Comparison of ENCODE assay signal across 7 mouse cellular contexts in the genomic region with DNA sequence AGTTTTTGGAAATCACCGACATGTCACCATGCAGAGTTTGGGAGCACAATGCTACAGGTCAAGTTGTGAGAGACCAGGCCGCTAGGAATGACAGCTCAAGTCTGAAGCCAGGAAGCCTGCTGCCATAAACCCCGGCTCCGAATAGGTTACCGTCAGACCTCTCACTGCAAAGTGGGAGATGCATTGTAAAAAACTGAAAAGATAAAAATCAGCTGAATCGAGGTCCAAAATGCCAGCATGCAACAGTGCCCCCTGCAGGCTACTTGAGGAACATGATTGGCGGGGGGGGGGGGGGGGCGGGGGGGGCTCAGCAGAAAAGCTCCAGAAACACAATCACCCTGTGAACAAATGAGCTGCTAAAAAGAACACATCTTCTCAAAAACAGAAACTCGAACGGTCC. TPM values are rescaled to one million over a fixed set of nuclear protein-coding genes. Genes with fewer than 3 reads are reported as not detected.
DNase-seq lines count a peak whose midpoint lies in the region; ATAC-seq and TF ChIP-seq lines count a peak whose summit lies in the region.

No protein-coding gene starts in this region.

- no peak for TF ChIP-seq POLR2A in spleen, adult 2 months (IDR thresholded peaks at IDR 0.05; ENCODE audit: low read depth, low read length)

- 45% methylated on average over 10 of the region's 10 CpGs for WGBS in hindbrain, embryonic 11.5 days
- 47% methylated on average over 8 of the region's 10 CpGs for WGBS in hindbrain, embryonic 13.5 days
- 19% methylated on average over 10 of the region's 10 CpGs for WGBS in spleen, adult 2 months
- 39% methylated on average over 8 of the region's 10 CpGs for WGBS in embryonic facial prominence, embryonic 14.5 days

- TF ChIP-seq CTCF in spleen, adult 2 months (IDR thresholded peaks at IDR 0.05; ENCODE audit: extremely low read depth, insufficient read depth, insufficient read length, insufficient replicate concordance), result peak; percentile 29; the same call in 1 of the 2 replicates

- H3K9me3 ChIP-seq in hindbrain, embryonic 11.5 days (ENCODE audit: control insufficient read depth, low read length), result no peaks in the 10 kb centered on the region
- H3K9me3 ChIP-seq in hindbrain, embryonic 13.5 days, result no peaks in the 10 kb centered on the region
- H3K9me3 ChIP-seq in embryonic facial prominence, embryonic 14.5 days (ENCODE audit: control insufficient read depth, low read length), result no peaks in the 10 kb centered on the region

- H3K4me3 ChIP-seq in hindbrain, embryonic 11.5 days (ENCODE audit: low read depth, low read length), result no peak overlapping the region
- H3K4me3 ChIP-seq in hindbrain, embryonic 13.5 days, result no peak overlapping the region
- H3K4me3 ChIP-seq in spleen, adult 2 months (ENCODE audit: extremely low read depth, insufficient read depth, insufficient read length), result no peak overlapping the region
- no peak overlapping the region for H3K4me3 ChIP-seq in embryonic facial prominence, embryonic 14.5 days (ENCODE audit: low read depth, low read length)

- ATAC-seq in hindbrain, embryonic 11.5 days (ENCODE audit: low FRiP score), result no peak
- ATAC-seq in hindbrain, embryonic 13.5 days (ENCODE audit: low FRiP score), result no peak
- no peak for ATAC-seq in embryonic facial prominence, embryonic 14.5 days (ENCODE audit: low read depth)

- no peaks in the 10 kb centered on the region for H3K27me3 ChIP-seq in hindbrain, embryonic 11.5 days (ENCODE audit: control insufficient read depth, insufficient read depth, low read length)
- H3K27me3 ChIP-seq in hindbrain, embryonic 13.5 days, result 0 out of 2 replicates have a peak, but pooled peaks cover 7% of the 10 kb centered on the region
- H3K27me3 ChIP-seq in spleen, adult 2 months (ENCODE audit: control insufficient read depth, insufficient read depth, low read length), result 0 out of 2 replicates have a peak, but pooled peaks cover 1% of the 10 kb centered on the region
- no peaks in the 10 kb centered on the region; the same call in none of the 2 replicates for H3K27me3 ChIP-seq in embryonic facial prominence, embryonic 14.5 days (replicated peaks; ENCODE audit: control insufficient read depth, insufficient read depth, low read length)

- H3K4me2 ChIP-seq in hindbrain, embryonic 11.5 days (replicated peaks; ENCODE audit: low read depth, low read length), result no peak overlapping the region
- no peak overlapping the region for H3K4me2 ChIP-seq in hindbrain, embryonic 13.5 days
- no peak overlapping the region for H3K4me2 ChIP-seq in embryonic facial prominence, embryonic 14.5 days (ENCODE audit: low read depth, low read length)

- H3K4me1 ChIP-seq in hindbrain, embryonic 11.5 days (replicated peaks; ENCODE audit: control insufficient read depth, insufficient read depth, low read length), result no peaks in the 10 kb centered on the region
- peaks cover 13% of the 10 kb centered on the region for H3K4me1 ChIP-seq in hindbrain, embryonic 13.5 days (replicated peaks)
- H3K4me1 ChIP-seq in spleen, adult 2 months (ENCODE audit: control insufficient read depth, insufficient read depth, insufficient read length), result no peaks in the 10 kb centered on the region
- H3K4me1 ChIP-seq in embryonic facial prominence, embryonic 14.5 days (ENCODE audit: control insufficient read depth, insufficient read depth, low read length), result peaks cover 10% of the 10 kb centered on the region; the same call in 1 of the 2 replicates

- H3K27ac ChIP-seq in hindbrain, embryonic 11.5 days (ENCODE audit: low read depth, low read length), result no peak overlapping the region
- no peak overlapping the region for H3K27ac ChIP-seq in hindbrain, embryonic 13.5 days
- H3K27ac ChIP-seq in spleen, adult 2 months (ENCODE audit: insufficient read depth, low read length), result no peak overlapping the region
- 0 out of 2 replicates have a peak overlapping the region, but pooled peaks have one; percentile 6 for H3K27ac ChIP-seq in embryonic facial prominence, embryonic 14.5 days (replicated peaks; ENCODE audit: low read depth, low read length)

- DNase-seq in hindbrain, embryonic 11.5 days (ENCODE audit: low spot score), result peak; percentile 40
- no peak for DNase-seq in spleen, adult 2 months (ENCODE audit: low read depth in 1 of 2, low spot score in 2 of 2)
- DNase-seq in spleen, postnatal 36 days (ENCODE audit: low spot score in 2 of 2), result no peak
- no peak for DNase-seq in embryonic facial prominence, embryonic 14.5 days (ENCODE audit: low spot score)
- no peak for DNase-seq in ovary, postnatal 36 days (ENCODE audit: low spot score)
- DNase-seq in testis, postnatal 10 days (ENCODE audit: low spot score), result no peak

- H3K9ac ChIP-seq in hindbrain, embryonic 11.5 days (ENCODE audit: low read depth, low read length), result no peak overlapping the region
- no peak overlapping the region for H3K9ac ChIP-seq in hindbrain, embryonic 13.5 days
- no peak overlapping the region for H3K9ac ChIP-seq in embryonic facial prominence, embryonic 14.5 days (ENCODE audit: low read depth, low read length)

- no peaks in the 10 kb centered on the region for H3K36me3 ChIP-seq in hindbrain, embryonic 11.5 days (ENCODE audit: control insufficient read depth, insufficient read depth, low read length)
- no peaks in the 10 kb centered on the region for H3K36me3 ChIP-seq in hindbrain, embryonic 13.5 days
- no peaks in the 10 kb centered on the region for H3K36me3 ChIP-seq in spleen, adult 2 months (ENCODE audit: control insufficient read depth, insufficient read depth, low read length)
- no peaks in the 10 kb centered on the region for H3K36me3 ChIP-seq in embryonic facial prominence, embryonic 14.5 days (ENCODE audit: control insufficient read depth, insufficient read depth, low read length)

RNA-seq across cellular contexts. Expression of a gene that starts 13.7 kb away (rescaled TPM):
- not detected in 2 replicates for polyA plus RNA-seq in hindbrain, embryonic 11.5 days (2014; fragmentation: Nextera tagmentation; extraction: Ambion mirVana)
- 0.31 and 0.39 TPM in 2 replicates for polyA plus RNA-seq in hindbrain, embryonic 13.5 days (2015; fragmentation: Nextera tagmentation; extraction: Ambion mirVana)
- 0.12 and 0.19 TPM in 2 replicates for polyA plus RNA-seq in spleen, adult 2 months (2012; rRNA removed)
- polyA plus RNA-seq in embryonic facial prominence, embryonic 14.5 days (2014; fragmentation: Nextera tagmentation; extraction: Ambion mirVana), result 0.11 and 0.42 TPM in 2 replicates

RNA-seq across cellular contexts. Expression of a gene that starts 18.3 kb away (rescaled TPM):
- polyA plus RNA-seq in hindbrain, embryonic 11.5 days (2014; fragmentation: Nextera tagmentation; extraction: Ambion mirVana), result 158 and 171 TPM in 2 replicates
- 43.2 and 43.6 TPM in 2 replicates for polyA plus RNA-seq in hindbrain, embryonic 13.5 days (2015; fragmentation: Nextera tagmentation; extraction: Ambion mirVana)
- 1.5 and 2.2 TPM in 2 replicates for polyA plus RNA-seq in spleen, adult 2 months (2012; rRNA removed)
- 77.9 and 92.6 TPM in 2 replicates for polyA plus RNA-seq in embryonic facial prominence, embryonic 14.5 days (2014; fragmentation: Nextera tagmentation; extraction: Ambion mirVana)

Comparison
In these comparisons a context has a peak if more than half of its experiments do, and no peak if none do; other contexts are left out.
1. RNA of a gene that starts 18.3 kb away (polyA plus RNA-seq): 158 to 171 TPM in hindbrain, embryonic 11.5 days, 77.9 to 92.6 TPM in embryonic facial prominence, embryonic 14.5 days and 43.2 to 43.6 TPM in hindbrain, embryonic 13.5 days; 1.5 to 2.2 TPM in spleen, adult 2 months; every median in the first group is over 10 times any median in the second.